Mouse (Mus musculus): Measurements from ENCODE around the gene Fgl2.

DNA sequence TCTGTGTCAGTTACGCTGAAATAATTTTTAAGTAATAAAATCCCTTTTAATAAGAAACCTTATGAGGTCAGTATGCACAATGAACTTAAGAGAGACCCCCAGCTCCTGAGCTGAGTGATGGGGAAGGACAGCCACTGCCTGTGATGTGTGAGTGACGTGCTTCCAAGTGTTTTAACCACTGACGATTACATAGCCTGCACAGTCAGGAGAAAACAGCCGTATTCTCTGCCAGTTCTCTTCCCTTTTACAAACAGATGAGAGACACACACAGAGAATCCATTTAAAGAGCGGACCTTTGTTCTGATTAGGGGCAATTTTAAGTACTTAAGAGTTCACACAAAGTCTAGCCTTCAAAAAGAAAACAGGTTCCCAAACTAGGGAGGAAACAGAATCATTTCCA lies 522 bp upstream of the Fgl2 start:
- TF ChIP-seq USF1 (IDR thresholded peaks at IDR 0.05; ENCODE audit: low read depth, low read length) (no peak), USF2 (conservative IDR thresholded peaks at IDR 0.05; ENCODE audit: low read depth, low read length) (no peak), MAFK (IDR thresholded peaks at IDR 0.05; ENCODE audit: insufficient replicate concordance, low read length) (no peak), MEF2A (IDR thresholded peaks at IDR 0.05; ENCODE audit: borderline replicate concordance, low read depth, low read length) (no peak), HCFC1 (IDR thresholded peaks at IDR 0.05; ENCODE audit: low read depth, low read length) (no peak), JUND (conservative IDR thresholded peaks at IDR 0.05; ENCODE audit: low read depth, low read length) (no peak)

All from CH12.LX (cell line).